Mouse (Mus musculus) midbrain, embryonic 11.5 days (tissue): ENCODE measurements at regions not wholly inside any gene's neighbourhood (a gene's known extent, or its start where the extent isn't known, plus 50 kb on each side); places are given as distances from the start of the nearest gene placed in this dataset.
A peak's percentile ranks its signal among the peaks of the same experiment; 100 is the strongest.

Source experiments
- ATAC-seq: fragments of 200-750 bp; cut with Nextera tagmentation; 2 replicates; pipeline ENCODE4 v1.8.0; 2017; ENCODE audit warnings: moderate TSS enrichment, moderate library complexity; ENCODE audit not compliant: low FRiP score
- DNase-seq: peaks from one replicate; pipeline ENCODE4 v3.0.0; 2015; ENCODE audit warnings: low spot score; ENCODE audit errors: missing footprints
- H3K27ac ChIP-seq: fragments of 300-500 bp; sonication (generic); 2 replicates; pipeline ENCODE4 v1.5.1; 2014; ENCODE audit warnings: low read depth, low read length
- H3K27me3 ChIP-seq: fragments of 300-500 bp; sonication (generic); 2 replicates; pipeline ENCODE4 v1.6.1; 2014; ENCODE audit warnings: mild to moderate bottlenecking, low read length, moderate library complexity, mixed read lengths; ENCODE audit not compliant: control insufficient read depth, insufficient read depth
- H3K36me3 ChIP-seq: fragments of 300-500 bp; sonication (generic); 2 replicates; pipeline ENCODE4 v1.6.1; 2014; ENCODE audit warnings: mild to moderate bottlenecking, low read length, moderate library complexity, mixed read lengths; ENCODE audit not compliant: control insufficient read depth, insufficient read depth
- H3K4me1 ChIP-seq: fragments of 300-500 bp; sonication (generic); 2 replicates; pipeline ENCODE4 v1.6.1; 2014; ENCODE audit warnings: low read length; ENCODE audit not compliant: control insufficient read depth, insufficient read depth
- H3K4me2 ChIP-seq: fragments of 300-500 bp; sonication (generic); 2 replicates; pipeline ENCODE4 v1.6.1; 2014; ENCODE audit warnings: mild to moderate bottlenecking, moderate library complexity
- H3K4me3 ChIP-seq: fragments of 300-500 bp; sonication (generic); 2 replicates; pipeline ENCODE4 v1.5.1; 2014; ENCODE audit warnings: low read depth, low read length
- H3K9ac ChIP-seq: fragments of 300-500 bp; sonication (generic); 2 replicates; pipeline ENCODE4 v1.6.1; 2014; ENCODE audit warnings: low read length
- H3K9me3 ChIP-seq: fragments of 300-500 bp; sonication (generic); 2 replicates; pipeline ENCODE4 v1.6.1; 2016; ENCODE audit warnings: low read length; ENCODE audit not compliant: control insufficient read depth
- WGBS: fragments of 180-500 bp; shearing (Covaris S2); extraction: QIAGEN DNeasy Blood & Tissue Kit; methylation state at CpG from one replicate; pipeline ENCODE4 v1.1.7; 2014; 5-methylcytosine and 5-hydroxymethylcytosine counted together

DNA sequence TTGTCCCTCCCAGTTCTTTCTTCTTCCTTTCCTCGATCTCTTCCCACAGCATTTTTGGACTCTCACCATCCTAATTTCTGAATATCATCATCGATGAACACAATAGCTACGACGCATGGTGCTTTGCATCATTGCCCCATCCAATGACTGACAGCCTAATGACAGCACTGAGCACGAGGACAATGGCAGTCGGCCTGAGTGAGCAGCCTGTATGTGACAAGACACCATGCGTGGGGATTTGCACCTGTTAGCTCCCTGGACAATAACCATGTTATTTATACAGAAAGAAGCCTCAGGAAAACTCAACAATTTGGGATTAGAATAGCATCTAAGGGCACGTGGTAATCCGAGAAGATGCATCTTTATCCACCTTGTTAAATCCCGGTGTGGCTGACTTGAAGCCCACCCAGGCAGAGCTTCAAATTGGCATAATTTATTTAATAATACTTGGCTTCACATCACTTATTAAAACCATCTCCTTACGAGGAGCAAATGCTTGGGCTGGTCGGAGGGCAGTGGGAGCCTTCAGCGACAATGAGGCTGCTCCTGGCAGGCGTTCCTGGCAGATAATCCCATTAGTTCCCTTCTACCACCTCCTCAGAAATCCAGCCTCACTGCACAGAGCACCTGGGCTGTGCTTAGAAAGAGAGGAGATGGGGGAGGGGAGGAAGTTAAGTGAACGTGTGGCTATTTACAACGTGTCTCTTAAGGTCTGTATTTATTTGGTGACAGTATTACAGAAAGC lies 85.4 kb downstream of the Cxcl12 start:
- ATAC-seq (peak; percentile 66), DNase-seq (peak; percentile 79)
- no peak overlapping the region for H3K4me2 ChIP-seq
- no peak overlapping the region for H3K9ac ChIP-seq
- H3K4me1 ChIP-seq: peaks cover 8% of the 10 kb centered on the region; the same call in 1 of the 2 replicates
- no peaks in the 10 kb centered on the region for H3K36me3 ChIP-seq
- no peaks in the 10 kb centered on the region for H3K27me3 ChIP-seq
- H3K27ac ChIP-seq: no peak overlapping the region
- WGBS: 23% methylated on average over 16 of the region's 16 CpGs
- H3K4me3 ChIP-seq: no peak overlapping the region
- no peaks in the 10 kb centered on the region for H3K9me3 ChIP-seq

DNA sequence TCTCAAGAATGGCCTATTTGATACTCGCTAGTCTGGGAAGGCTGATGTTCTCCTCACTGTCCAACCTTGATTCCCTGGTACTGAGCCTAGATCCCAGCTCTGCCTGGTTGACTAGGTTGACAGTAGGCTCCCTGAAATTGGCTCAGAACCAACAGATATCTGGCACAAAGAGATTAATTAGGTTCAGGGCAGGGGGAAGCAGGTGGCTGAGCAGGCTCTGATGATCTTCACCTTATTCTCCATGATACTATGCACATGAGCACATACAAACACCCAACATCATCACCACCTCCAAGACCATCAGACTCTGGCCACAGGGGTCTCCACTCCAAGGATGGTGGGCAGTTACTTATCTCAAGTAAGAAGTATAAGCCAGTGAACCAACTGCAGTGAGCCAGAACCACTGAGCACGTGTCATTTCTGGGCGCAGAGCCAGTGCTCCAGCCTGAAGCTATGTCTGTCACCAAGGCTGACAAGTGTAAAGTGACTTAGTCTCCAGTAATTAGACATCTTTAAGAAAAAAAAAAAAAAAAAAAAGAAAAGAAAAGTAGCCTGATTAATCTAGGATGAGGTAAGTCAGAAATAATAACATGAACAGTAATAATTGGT lies 86.4 kb downstream of the Cxcl12 start:
- 82% methylated on average over 3 of the region's 3 CpGs for WGBS
- Histone ChIP-seq H3K9ac (no peak overlapping the region), H3K4me3 (no peak overlapping the region), H3K4me1 (peaks cover 8% of the 10 kb centered on the region; the same call in 1 of the 2 replicates), H3K36me3 (no peaks in the 10 kb centered on the region), H3K4me2 (no peak overlapping the region), H3K9me3 (no peaks in the 10 kb centered on the region), H3K27me3 (no peaks in the 10 kb centered on the region), H3K27ac (no peak overlapping the region)
- peak; percentile 37 for DNase-seq
- no peak for ATAC-seq

DNA sequence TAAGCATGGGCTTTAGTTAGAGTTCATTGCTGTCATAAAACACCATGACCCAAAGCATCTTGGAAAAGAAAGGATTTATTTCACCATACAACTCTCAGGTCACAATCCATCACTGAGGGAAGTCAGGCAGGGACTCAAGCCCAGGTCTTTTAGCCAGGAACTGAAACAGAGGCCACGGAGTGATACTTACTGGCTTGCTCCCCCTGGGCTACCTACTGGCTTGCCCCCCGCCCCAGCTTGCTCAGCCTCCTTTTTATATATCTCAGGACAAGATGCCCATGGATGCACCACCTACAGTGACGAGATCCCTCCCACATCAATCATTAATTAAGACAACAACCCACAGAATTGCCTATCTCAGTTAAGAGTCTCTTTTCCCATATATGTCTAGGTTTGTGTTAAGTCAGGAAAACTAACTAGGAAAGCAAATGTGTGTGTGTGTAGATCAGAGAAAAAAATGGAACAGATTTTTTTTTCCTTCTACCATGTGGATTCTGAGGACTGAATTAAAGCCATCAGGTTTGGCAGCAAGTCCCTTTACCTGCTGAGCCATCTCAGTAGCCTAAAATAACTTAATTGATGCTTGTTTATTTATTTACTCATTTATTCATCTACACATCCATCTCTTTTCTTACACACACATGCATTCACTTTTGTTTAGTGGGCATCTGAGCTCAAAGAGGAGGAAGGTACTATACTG lies 87.2 kb downstream of the Cxcl12 start:
- no peak for ATAC-seq
- Histone ChIP-seq H3K27ac (no peak overlapping the region), H3K27me3 (no peaks in the 10 kb centered on the region)

DNA sequence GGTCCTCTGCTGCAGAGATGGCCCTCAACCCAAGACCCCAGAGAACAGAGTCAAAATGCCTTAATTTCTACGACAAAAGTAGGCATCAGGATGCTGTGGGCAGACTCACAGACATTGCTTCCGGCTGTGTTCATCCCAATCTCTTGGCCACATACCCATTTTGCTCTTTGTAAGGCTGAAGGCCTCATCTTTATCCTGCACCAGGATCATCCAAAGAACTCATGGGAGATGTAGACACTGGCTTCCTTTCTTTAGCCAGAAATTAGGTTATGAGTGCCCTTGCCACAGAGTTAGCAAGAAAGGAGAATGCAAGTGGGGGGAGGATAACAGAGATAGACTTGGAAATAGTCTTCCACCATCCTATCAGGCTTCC lies 87.8 kb downstream of the Cxcl12 start:
- Histone ChIP-seq H3K4me3 (no peak overlapping the region), H3K4me1 (peaks cover 8% of the 10 kb centered on the region; the same call in 1 of the 2 replicates), H3K27ac (no peak overlapping the region), H3K9ac (no peak overlapping the region), H3K36me3 (no peaks in the 10 kb centered on the region), H3K9me3 (no peaks in the 10 kb centered on the region), H3K27me3 (no peaks in the 10 kb centered on the region), H3K4me2 (no peak overlapping the region)
- DNase-seq (peak; percentile 59), ATAC-seq (no peak)
- WGBS: 82% methylated on average over 2 of the region's 2 CpGs

More for the DNA sequence above, 87.2 kb downstream of the Cxcl12 start:
- DNase-seq: no peak
- WGBS: 83% methylated on average over 3 of the region's 3 CpGs
- Histone ChIP-seq H3K36me3 (no peaks in the 10 kb centered on the region), H3K4me3 (no peak overlapping the region), H3K9ac (no peak overlapping the region), H3K4me1 (peaks cover 8% of the 10 kb centered on the region; the same call in 1 of the 2 replicates), H3K9me3 (no peaks in the 10 kb centered on the region), H3K4me2 (no peak overlapping the region)

DNA sequence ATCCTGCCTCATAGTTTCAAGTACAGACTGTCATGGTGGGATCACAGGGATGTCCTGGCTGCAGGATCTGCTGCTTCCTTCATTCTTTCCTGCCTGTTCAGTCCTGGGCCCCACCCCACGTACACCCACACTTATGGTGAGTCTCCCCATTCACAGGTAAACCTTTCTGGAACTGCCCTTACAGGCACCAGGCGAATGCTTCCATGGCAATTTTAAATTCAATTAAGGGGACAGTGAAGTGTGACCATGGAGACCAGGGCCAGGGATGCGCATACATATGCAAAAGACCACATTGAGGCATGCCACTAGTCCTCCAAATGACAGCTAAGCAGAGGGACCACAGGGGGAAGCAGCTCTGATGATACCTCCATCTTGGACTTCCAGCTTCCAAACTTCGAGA lies 89.3 kb downstream of the Cxcl12 start:
- no peak overlapping the region for H3K27ac ChIP-seq
- DNase-seq (no peak), ATAC-seq (no peak)
- H3K36me3 ChIP-seq: no peaks in the 10 kb centered on the region
- no peak overlapping the region for H3K4me3 ChIP-seq
- no peaks in the 10 kb centered on the region for H3K27me3 ChIP-seq
- H3K4me1 ChIP-seq: peaks cover 8% of the 10 kb centered on the region; the same call in 1 of the 2 replicates
- H3K9ac ChIP-seq: no peak overlapping the region
- 72% methylated on average over 4 of the region's 4 CpGs for WGBS
- H3K4me2 ChIP-seq: no peak overlapping the region
- no peaks in the 10 kb centered on the region for H3K9me3 ChIP-seq

DNA sequence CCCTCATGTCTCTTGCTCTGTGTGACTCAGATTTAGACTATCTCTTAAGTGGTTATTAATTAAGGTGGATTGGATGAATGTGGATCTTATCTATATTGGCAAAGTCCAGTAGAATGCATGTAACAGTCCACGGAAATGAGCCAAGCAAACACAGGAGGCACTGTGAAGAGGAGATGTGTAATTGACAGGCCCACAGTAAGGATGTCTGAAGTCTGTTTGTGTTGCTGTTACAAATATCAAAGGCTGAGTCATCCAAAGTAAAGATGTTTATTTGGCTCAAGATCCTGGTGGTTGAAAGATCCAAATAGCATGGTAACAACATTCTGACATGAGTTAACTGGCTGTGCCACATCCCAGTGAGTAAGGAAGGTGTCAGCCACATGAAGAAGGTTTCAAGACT lies 99.6 kb downstream of the Cxcl12 start:
- H3K36me3 ChIP-seq: no peaks in the 10 kb centered on the region
- H3K9me3 ChIP-seq: no peaks in the 10 kb centered on the region
- H3K27me3 ChIP-seq: no peaks in the 10 kb centered on the region
- no peak for ATAC-seq
- no peak overlapping the region for H3K9ac ChIP-seq
- H3K4me1 ChIP-seq: no peaks in the 10 kb centered on the region
- H3K27ac ChIP-seq: no peak overlapping the region
- DNase-seq: no peak
- WGBS: 80% methylated on average over 1 of the region's 1 CpGs
- H3K4me3 ChIP-seq: no peak overlapping the region
- no peak overlapping the region for H3K4me2 ChIP-seq

DNA sequence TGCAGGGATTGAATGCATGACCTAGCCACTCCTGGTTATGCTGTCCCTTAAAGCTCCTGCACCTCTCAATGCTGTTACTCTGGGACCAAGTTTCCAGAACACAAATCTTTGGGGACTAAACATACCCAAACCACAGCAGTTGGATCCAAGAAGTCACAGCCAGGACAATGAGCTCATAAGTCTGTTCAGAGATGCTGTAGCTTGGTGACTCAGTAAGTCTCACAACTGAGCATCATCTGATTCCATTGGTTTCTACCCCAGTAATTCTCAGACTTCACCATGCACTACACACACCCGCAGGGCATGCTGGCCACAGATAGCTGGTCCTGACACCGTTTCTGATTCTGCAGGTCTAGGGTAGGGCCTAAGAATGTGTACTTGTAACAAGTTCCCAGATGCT lies 100.0 kb downstream of the Cxcl12 start:
- Histone ChIP-seq H3K27me3 (no peaks in the 10 kb centered on the region), H3K9ac (no peak overlapping the region), H3K27ac (no peak overlapping the region), H3K9me3 (no peaks in the 10 kb centered on the region), H3K36me3 (no peaks in the 10 kb centered on the region), H3K4me2 (no peak overlapping the region), H3K4me1 (no peaks in the 10 kb centered on the region), H3K4me3 (no peak overlapping the region)
- WGBS: 88% methylated on average over 2 of the region's 2 CpGs
- no peak for DNase-seq
- ATAC-seq: no peak

DNA sequence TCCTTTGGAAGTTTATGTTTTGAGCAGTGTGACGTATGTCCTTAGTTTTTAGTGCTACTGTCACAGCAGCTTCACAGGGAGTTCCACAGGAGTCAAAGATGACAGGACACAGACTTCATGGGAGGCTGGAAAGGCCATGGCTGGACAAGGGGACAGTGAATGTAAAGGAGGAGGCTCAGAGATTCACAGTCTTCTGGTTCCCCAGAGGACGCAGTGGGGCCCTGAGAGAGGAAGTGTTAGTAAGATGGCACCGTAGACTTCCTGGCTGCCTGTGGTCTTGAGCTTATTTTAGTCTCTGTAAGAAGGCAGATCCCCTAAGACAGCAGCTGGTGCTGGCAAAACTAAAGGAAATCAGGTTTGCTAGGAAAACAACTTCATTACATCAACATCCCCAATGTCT lies 101.9 kb downstream of the Cxcl12 start:
- no peak for DNase-seq
- Histone ChIP-seq H3K27ac (no peak overlapping the region), H3K36me3 (no peaks in the 10 kb centered on the region), H3K9me3 (no peaks in the 10 kb centered on the region), H3K27me3 (no peaks in the 10 kb centered on the region), H3K4me3 (no peak overlapping the region), H3K9ac (no peak overlapping the region), H3K4me1 (no peaks in the 10 kb centered on the region), H3K4me2 (no peak overlapping the region)
- 88% methylated on average over 3 of the region's 3 CpGs for WGBS
- no peak for ATAC-seq

DNA sequence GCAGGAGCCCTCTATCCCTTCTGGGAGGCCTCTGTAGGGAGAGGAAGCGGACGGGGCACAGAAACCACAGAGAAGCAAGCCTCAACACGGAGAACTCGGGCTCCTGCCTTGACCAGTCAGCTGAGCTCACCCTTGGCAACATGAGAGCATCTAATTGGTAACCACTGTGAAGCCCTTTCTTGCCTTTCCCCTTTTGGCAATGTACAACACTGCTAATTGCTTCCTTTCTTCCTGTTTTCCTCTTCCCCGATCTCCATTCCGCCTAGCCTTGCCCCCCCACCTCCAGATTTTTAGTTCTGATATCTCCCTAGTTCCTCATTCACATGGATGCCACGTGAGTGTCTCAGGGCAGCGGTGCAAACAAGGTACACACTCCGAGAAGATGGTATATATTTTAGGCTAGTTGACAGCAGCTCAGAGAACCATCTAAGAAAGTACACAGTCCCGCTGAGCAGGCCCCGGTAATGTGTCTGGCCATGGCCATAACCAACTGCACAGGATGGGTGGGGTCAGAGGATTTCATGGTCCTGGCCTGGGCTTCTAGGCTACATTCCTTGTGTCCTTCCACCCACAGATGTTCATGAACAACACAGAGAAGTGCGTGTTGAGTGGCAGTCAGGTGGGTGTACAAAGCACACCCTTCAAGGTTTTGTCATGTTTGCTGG lies 103.4 kb downstream of the Cxcl12 start:
- 80% methylated on average over 12 of the region's 12 CpGs for WGBS
- Histone ChIP-seq H3K9ac (no peak overlapping the region), H3K4me2 (no peak overlapping the region), H3K27ac (no peak overlapping the region), H3K4me1 (no peaks in the 10 kb centered on the region), H3K36me3 (no peaks in the 10 kb centered on the region), H3K9me3 (no peaks in the 10 kb centered on the region), H3K27me3 (no peaks in the 10 kb centered on the region), H3K4me3 (no peak overlapping the region)
- ATAC-seq: no peak
- peak; percentile 57 for DNase-seq
